Mouse (Mus musculus) small intestine, adult 2 months (tissue): ENCODE measurements at regions not wholly inside any gene's neighbourhood (a gene's known extent, or its start where the extent isn't known, plus 50 kb on each side); places are given as distances from the start of the nearest gene placed in this dataset.

Experiments used
- CTCF ChIP-seq: fragments of 200-500 bp; IDR thresholded peaks from 2 replicates; pipeline ENCODE4 v1.5.1; 2012; ENCODE audit warnings: low read depth, mild to moderate bottlenecking, control low read depth, inconsistent platforms, low read length, moderate library complexity, mixed read lengths; ENCODE audit not compliant: insufficient replicate concordance, insufficient read length; ENCODE audit errors: extremely low read depth
- POLR2A ChIP-seq: fragments of 200-500 bp; IDR thresholded peaks from 2 replicates; pipeline ENCODE4 v1.6.1; 2012; ENCODE audit warnings: low read depth, mild to moderate bottlenecking, control low read depth, inconsistent platforms, low read length, moderate library complexity

- TF ChIP-seq CTCF: no peak
- TF ChIP-seq POLR2A: no peak
These were observed 264.6 kb downstream of the Gm45692 start for GRCm38 (mm10) chr8:26383886-26384285.
